Mouse (Mus musculus): Measurements from ENCODE around the gene Akap12.

DNA sequence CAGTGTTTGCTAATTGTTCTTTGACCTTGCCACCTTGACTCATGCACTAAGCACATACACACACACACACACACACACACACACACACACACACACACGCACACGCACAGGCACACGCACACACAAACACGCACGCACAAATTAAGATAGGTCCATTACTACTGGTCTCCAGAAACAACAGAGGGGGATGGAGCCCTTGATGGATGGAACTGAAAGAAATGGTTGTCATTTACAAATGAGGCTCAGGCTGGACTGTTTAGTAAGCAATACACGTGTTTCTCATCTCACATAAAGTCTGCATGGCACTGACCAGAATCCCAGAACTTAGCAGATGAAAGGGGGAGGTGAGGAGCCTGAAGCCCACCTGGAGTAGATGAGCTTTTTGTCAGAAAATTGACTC is 24.4 kb downstream of the Akap12 start:
- TF ChIP-seq POLR2A (IDR thresholded peaks at IDR 0.05; ENCODE audit: insufficient read depth, low read length) (no peak), CTCF (IDR thresholded peaks at IDR 0.05; ENCODE audit: low read depth, low read length) (no peak), EP300 (IDR thresholded peaks at IDR 0.05; ENCODE audit: insufficient read depth, low read depth, low read length) (peak; percentile 65)
